Mouse (Mus musculus) adrenal gland, postnatal 36 days (tissue): ENCODE measurements around the gene Met. TPM values are rescaled to one million over a fixed set of nuclear protein-coding genes. Genes with fewer than 3 reads are reported as not detected.

Experiments
- DNase-seq, 2 experiments: peaks; one replicate each; pipeline ENCODE4 v3.0.0; 2021; ENCODE audit warnings: mixed read lengths in 1 of 2
- total RNA-seq, 2 experiments: library from RNA; stranded (reverse); gene quantifications; 2 replicates each; pipeline ENCODE4 v1.2.3; 2021

The Met gene
- total RNA-seq, 2 experiments from 2014 or later = 5.9 to 7.5 TPM

GRCm38 (mm10) chr6:17549645-17550044, 86.0 kb downstream of the Met start:
- DNase-seq = no peak

DNA sequence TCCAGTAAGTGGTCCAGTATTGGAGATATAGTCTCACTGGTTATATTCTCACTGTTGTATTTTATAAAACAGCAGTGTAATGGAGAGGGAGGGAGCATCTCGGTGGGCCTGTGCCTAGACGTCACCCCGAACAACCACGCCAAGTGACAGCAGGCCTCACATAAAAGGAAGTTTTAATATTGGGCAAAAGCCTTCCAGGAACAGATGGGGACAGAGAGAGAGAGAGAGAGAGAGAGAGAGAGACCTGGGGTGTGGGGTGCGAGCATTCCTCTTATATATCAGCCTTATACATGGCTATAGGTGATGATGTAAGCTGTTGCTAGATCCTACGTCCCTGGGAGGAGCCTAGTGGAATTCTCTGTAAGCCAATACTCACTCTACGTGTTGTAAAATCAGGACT, 90.7 kb downstream of the Met start:
- DNase-seq = no peak

DNA sequence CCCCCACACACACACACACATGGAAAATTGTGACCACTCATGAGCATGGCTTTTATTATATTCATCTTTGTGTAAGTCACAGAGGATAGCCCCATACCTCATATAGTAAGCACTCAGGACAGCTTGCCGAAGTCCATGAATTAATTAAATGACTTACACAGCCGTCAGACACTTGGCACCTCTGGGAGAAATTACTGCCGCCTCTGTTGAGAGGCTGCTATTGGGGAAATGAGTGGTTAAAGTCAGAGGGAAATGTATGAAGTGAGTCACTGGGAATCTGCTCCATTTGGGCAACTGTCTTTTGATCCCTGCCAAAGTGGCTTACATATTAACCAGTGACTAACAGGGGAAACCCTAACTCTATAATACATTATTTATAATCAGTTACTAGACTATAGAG, 91.2 kb downstream of the Met start:
- no peak for DNase-seq

- no peak for DNase-seq
Observed at GRCm38 (mm10) chr6:17555719-17556118, 92.1 kb downstream of the Met start.

GRCm38 (mm10) chr6:17559657-17560056, 96.1 kb downstream of the Met start:
- peak in 1 of 2 experiments; percentile 28 for DNase-seq

DNA sequence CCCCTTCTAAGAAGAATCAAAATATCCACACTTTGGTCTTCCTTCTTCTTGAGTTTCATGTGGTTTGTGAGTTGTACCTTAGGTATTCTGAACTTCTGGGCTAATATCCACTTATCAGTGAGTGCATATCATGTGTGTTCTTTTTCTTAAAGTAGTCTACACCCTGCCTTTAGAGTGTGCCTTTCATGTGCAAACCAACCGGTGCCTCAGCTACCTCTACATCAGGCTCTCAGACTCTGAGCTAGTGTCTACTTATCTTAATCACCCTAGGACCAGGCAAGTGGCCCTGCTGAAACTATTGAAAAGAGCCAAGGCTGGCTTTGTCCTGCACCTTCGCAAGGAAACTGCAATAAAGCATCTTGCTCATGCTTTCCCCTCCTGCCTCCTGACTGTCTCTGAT, 97.7 kb downstream of the Met start:
- no peak for DNase-seq

DNA sequence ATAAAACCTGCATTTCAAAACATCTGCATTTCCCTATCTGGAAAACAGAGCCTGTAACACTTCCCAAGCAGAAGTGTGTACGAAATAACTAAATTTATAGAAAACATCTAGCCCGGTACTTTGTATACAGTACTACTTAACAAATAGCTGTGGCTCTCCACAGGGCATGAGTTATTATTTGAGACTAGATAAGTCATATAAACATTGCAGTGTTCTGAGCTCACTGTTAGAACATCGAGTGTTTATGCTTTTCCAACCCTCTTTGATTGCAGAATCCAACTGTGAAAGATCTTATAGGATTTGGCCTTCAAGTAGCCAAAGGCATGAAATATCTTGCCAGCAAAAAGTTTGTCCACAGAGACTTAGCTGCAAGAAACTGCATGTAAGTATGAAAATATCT, 98.3 kb downstream of the Met start:
- no peak for DNase-seq

- no peak for DNase-seq
Observed at GRCm38 (mm10) chr6:17562472-17563088, 99.0 kb downstream of the Met start.

- no peak for DNase-seq
Observed at GRCm38 (mm10) chr6:17568702-17569352, 105.2 kb downstream of the Met start.

DNA sequence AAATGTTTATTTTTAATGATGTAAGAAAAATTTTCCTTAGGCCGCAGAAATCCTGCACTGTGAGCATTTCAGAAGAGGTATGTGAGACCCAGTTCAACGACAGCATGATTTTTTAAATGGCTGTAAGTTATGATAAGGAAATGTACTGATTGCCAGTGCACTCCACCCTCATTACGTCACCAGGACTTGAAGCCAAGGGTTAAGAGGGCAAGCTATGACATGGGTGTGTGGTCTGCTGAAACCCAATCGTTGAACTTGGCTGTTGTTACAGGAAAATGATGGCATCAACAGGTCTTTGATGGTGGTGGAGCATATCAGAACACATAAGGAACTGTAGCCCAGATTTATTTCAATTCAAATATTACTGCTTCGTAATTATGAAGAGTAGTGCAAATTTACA, 109.6 kb downstream of the Met start:
- no peak for DNase-seq

GRCm38 (mm10) chr6:17573732-17574131, 110.1 kb downstream of the Met start:
- DNase-seq = no peak

DNA sequence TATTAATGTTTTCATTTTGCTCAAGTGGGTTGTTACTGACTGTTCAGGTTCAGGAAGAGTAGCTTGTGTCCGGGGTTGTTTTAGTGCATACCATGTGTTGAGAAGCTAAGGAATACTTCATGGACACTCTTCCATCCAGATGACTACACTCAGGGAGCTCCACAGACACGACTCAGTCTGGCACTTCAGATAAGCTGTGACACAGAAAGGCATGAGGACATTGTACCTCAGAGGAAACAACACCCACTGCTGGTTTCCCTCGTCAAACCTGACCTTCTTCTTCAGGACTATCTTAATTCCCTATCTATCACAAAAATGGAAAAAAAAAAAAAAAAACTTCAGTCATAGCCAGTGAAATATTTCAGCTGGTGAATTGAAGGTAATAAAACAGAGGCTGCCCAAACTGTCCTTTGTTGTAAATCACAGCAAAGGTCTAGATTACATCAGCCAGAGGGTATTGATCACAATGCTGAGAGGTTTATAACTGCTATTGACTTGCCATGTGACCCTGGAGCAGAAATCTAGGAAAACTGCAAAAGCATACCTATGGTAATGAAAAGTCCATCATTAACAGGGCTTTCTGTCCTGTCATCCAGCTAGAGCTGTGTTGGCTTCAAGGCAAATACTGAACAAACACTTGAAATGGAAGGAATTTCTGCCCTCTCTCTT, 114.6 kb downstream of the Met start:
- no peak for DNase-seq

DNA sequence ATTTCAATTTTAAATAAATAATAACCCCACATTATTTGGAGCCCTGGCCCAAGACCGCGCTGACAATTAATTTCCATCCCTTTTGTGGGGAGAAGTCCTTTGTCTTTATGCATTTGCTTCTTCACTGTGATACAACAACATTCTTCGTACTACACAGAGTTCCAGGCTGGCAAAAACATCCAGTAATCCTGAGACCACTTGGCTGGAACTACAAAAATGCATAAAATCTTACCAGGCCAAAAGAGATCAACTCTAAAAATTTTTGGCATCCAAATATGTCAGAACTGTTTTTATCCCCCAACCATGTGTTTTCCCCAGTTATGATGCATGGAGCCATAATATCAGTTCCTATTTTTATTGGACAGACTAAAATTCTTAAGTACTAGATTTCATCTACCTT, 116.7 kb downstream of the Met start:
- no peak for DNase-seq

- peak; percentile 85 to 88 for DNase-seq
Observed at GRCm38 (mm10) chr6:17583982-17584381, 120.4 kb downstream of the Met start.

- DNase-seq = peak; percentile 76 to 80
Observed at GRCm38 (mm10) chr6:17589049-17589952, 125.7 kb downstream of the Met start.

- DNase-seq = no peak
Observed at GRCm38 (mm10) chr6:17589953-17590627, 126.5 kb downstream of the Met start.

GRCm38 (mm10) chr6:17593971-17594370, 130.4 kb downstream of the Met start:
- no peak for DNase-seq

GRCm38 (mm10) chr6:17595712-17596462, 132.3 kb downstream of the Met start:
- peak; percentile 12 to 18 for DNase-seq

DNA sequence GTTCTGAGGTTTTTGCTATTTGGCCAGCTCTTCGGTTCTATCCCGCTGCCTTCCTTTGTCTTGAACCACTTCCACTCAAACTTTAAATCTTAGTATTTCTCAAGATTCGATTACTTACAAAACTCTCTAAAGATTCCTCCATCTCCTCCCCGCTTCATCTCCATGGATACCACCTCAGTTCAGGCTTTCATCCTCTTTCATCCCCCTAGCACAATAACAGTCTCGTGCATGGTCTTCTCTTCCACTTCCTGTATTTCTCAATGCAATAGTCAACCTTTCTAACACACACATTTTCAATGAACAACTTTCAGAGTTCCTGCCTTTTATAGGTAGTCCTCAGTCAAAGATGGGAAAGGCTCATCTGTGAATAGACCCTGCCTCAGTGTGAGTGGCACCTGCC, 135.8 kb downstream of the Met start:
- no peak for DNase-seq

DNA sequence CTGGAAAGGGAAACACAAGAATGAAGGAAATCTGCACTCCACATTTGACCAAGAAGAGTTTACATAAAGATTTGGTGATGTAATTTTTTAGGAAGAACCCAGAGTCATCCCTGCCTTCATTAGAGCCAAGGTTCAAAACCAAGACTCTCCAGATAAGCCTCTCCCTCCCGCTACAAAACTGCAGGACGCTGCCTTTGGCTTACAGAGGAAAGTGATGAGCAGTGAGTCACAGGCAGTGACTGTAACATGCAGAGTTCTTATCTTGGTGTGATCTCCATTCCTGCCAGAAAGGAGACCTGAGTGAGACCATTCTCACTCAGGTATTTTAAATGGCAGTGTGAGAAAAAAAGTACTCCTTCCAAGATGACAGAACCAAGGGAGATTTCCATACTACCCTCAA, 137.9 kb downstream of the Met start:
- DNase-seq = no peak

- DNase-seq = no peak
Observed at GRCm38 (mm10) chr6:17606915-17607314, 143.3 kb downstream of the Met start.
